Mouse (Mus musculus) embryonic facial prominence, embryonic 12.5 days (tissue): Measurements from ENCODE around the gene Clcn6. TPM values are rescaled to one million over a fixed set of nuclear protein-coding genes. Genes with fewer than 3 reads are reported as not detected.

Experiments used
- ATAC-seq: fragments of 200-750 bp; cut with Nextera tagmentation; 2 replicates; pipeline ENCODE4 v1.8.0; 2017; ENCODE audit not compliant: insufficient number of reproducible peaks, insufficient read depth, low FRiP score, low TSS enrichment
- H3K27ac ChIP-seq: fragments of 300-500 bp; sonication (generic); 2 replicates; pipeline ENCODE4 v1.5.1; 2016; ENCODE audit warnings: mild to moderate bottlenecking
- H3K27me3 ChIP-seq: fragments of 300-500 bp; sonication (generic); 2 replicates; pipeline ENCODE4 v1.6.1; 2016; ENCODE audit warnings: mild to moderate bottlenecking, moderate library complexity
- H3K36me3 ChIP-seq: fragments of 300-500 bp; sonication (generic); 2 replicates; pipeline ENCODE4 v1.6.1; 2016; ENCODE audit warnings: mild to moderate bottlenecking
- H3K4me1 ChIP-seq: fragments of 300-500 bp; sonication (generic); 2 replicates; pipeline ENCODE4 v1.6.1; 2016
- H3K4me2 ChIP-seq: fragments of 300-500 bp; sonication (generic); replicated peaks from 2 replicates; pipeline ENCODE4 v1.6.1; 2016; ENCODE audit warnings: mild to moderate bottlenecking, moderate library complexity
- H3K4me3 ChIP-seq: fragments of 300-500 bp; sonication (generic); 2 replicates; pipeline ENCODE4 v1.5.1; 2016; ENCODE audit warnings: mild to moderate bottlenecking
- H3K9ac ChIP-seq: fragments of 300-500 bp; sonication (generic); 2 replicates; pipeline ENCODE4 v1.6.1; 2016; ENCODE audit warnings: mild to moderate bottlenecking, moderate library complexity
- H3K9me3 ChIP-seq: fragments of 300-500 bp; sonication (generic); 2 replicates; pipeline ENCODE4 v1.6.1; 2016; ENCODE audit warnings: mild to moderate bottlenecking, moderate library complexity
- WGBS: fragments of 180-500 bp; shearing (Covaris S2); methylation state at CpG from one replicate; pipeline ENCODE4 v1.1.7; 2016; 5-methylcytosine and 5-hydroxymethylcytosine counted together
- polyA plus RNA-seq: library from polyadenylated mRNA; unstranded; fragments of >200 nt; fragmentation: Nextera tagmentation; extraction: Ambion mirVana; gene quantifications from 2 replicates; pipeline ENCODE4 v1.2.1, GENCODE M21; 2016

Clcn6 gene
- 10.5 and 10.6 TPM in 2 replicates for polyA plus RNA-seq

- Histone ChIP-seq H3K4me3 (peak within 1 kb of the TSS; percentile 78), H3K27ac (peak within 1 kb of the TSS; percentile 75), H3K9ac (peak within 1 kb of the TSS; percentile 72), H3K9me3 (no peaks in the 10 kb centered on the region), H3K27me3 (no peaks in the 10 kb centered on the region), H3K36me3 (peaks cover 22% of the 10 kb centered on the region), H3K4me1 (peaks cover 43% of the 10 kb centered on the region), H3K4me2 (peak within 1 kb of the TSS; percentile 89)
- peak; percentile 86 for ATAC-seq
- under 1% methylated on average over 54 of the region's 54 CpGs for WGBS
Measured at GRCm38 (mm10) chr4:148038600-148039253, at the start of gene Clcn6, which contains the start of gene Mthfr. Gene Clcn6 (minus strand): TSS chr4:148038821. Gene Mthfr (plus strand): TSS chr4:148039077.

- peaks cover 30% of the 10 kb centered on the region; the same call in 1 of the 2 replicates for H3K4me1 ChIP-seq
- peak within 1 kb of the TSS; percentile 88 for H3K4me2 ChIP-seq
- peak within 1 kb of the TSS; percentile 79 for H3K4me3 ChIP-seq
- 5% methylated on average over 34 of the region's 34 CpGs for WGBS
- H3K36me3 ChIP-seq: no peaks in the 10 kb centered on the region
- peak; percentile 80 for ATAC-seq
- H3K9ac ChIP-seq: peak within 1 kb of the TSS; percentile 80
- no peaks in the 10 kb centered on the region for H3K27me3 ChIP-seq
- H3K9me3 ChIP-seq: no peaks in the 10 kb centered on the region
- H3K27ac ChIP-seq: peak within 1 kb of the TSS; percentile 60
Measured at GRCm38 (mm10) chr4:148087907-148088527, 49.4 kb upstream of the Clcn6 start, which contains the start of gene Agtrap. Gene Agtrap (minus strand): TSS chr4:148088031.

- peak overlapping the region; percentile 88 for H3K4me2 ChIP-seq
- no peak overlapping the region for H3K27ac ChIP-seq
- H3K4me1 ChIP-seq: peaks cover 30% of the 10 kb centered on the region; the same call in 1 of the 2 replicates
- no peaks in the 10 kb centered on the region for H3K9me3 ChIP-seq
- 5% methylated on average over 30 of the region's 30 CpGs for WGBS
- H3K4me3 ChIP-seq: peak overlapping the region; percentile 79
- peak overlapping the region; percentile 80 for H3K9ac ChIP-seq
- peak; percentile 38; the same call in 1 of the 2 replicates for ATAC-seq
- H3K27me3 ChIP-seq: no peaks in the 10 kb centered on the region
- no peaks in the 10 kb centered on the region for H3K36me3 ChIP-seq
Measured at GRCm38 (mm10) chr4:148087091-148087906, 48.7 kb upstream of the Clcn6 start.

GRCm38 (mm10) chr4:148085907-148086305 lies 47.3 kb upstream of the Clcn6 start:
- WGBS: 69% methylated on average over 3 of the region's 3 CpGs
- Histone ChIP-seq H3K27ac (no peak overlapping the region), H3K4me3 (no peak overlapping the region), H3K4me2 (no peak overlapping the region), H3K9me3 (no peaks in the 10 kb centered on the region), H3K4me1 (peaks cover 30% of the 10 kb centered on the region; the same call in 1 of the 2 replicates), H3K36me3 (0 out of 2 replicates have a peak, but pooled peaks cover 5% of the 10 kb centered on the region), H3K9ac (no peak overlapping the region), H3K27me3 (no peaks in the 10 kb centered on the region)
- ATAC-seq: no peak

- ATAC-seq: no peak
- H3K4me2 ChIP-seq: no peak overlapping the region
- H3K36me3 ChIP-seq: peaks cover 7% of the 10 kb centered on the region; the same call in 1 of the 2 replicates
- H3K4me3 ChIP-seq: no peak overlapping the region
- H3K4me1 ChIP-seq: peaks cover 30% of the 10 kb centered on the region; the same call in 1 of the 2 replicates
- no peak overlapping the region for H3K9ac ChIP-seq
- WGBS: 26% methylated on average over 10 of the region's 10 CpGs
- no peaks in the 10 kb centered on the region for H3K9me3 ChIP-seq
- H3K27me3 ChIP-seq: no peaks in the 10 kb centered on the region
- no peak overlapping the region for H3K27ac ChIP-seq
Measured at GRCm38 (mm10) chr4:148085131-148085906, 46.7 kb upstream of the Clcn6 start.

GRCm38 (mm10) chr4:148084261-148084714 lies 45.7 kb upstream of the Clcn6 start:
- no peak for ATAC-seq
- Histone ChIP-seq H3K27me3 (no peaks in the 10 kb centered on the region), H3K4me1 (peaks cover 30% of the 10 kb centered on the region; the same call in 1 of the 2 replicates), H3K36me3 (peaks cover 18% of the 10 kb centered on the region; the same call in 1 of the 2 replicates), H3K9me3 (no peaks in the 10 kb centered on the region), H3K4me2 (no peak overlapping the region), H3K4me3 (no peak overlapping the region), H3K27ac (no peak overlapping the region), H3K9ac (no peak overlapping the region)
- WGBS: 17% methylated on average over 8 of the region's 8 CpGs

- H3K27ac ChIP-seq: no peak overlapping the region
Measured at GRCm38 (mm10) chr4:148083176-148083899, 44.7 kb upstream of the Clcn6 start.

GRCm38 (mm10) chr4:148082257-148083044 lies 43.8 kb upstream of the Clcn6 start:
- H3K27me3 ChIP-seq: no peaks in the 10 kb centered on the region
- no peak overlapping the region for H3K9ac ChIP-seq
- H3K4me1 ChIP-seq: peaks cover 26% of the 10 kb centered on the region; the same call in 1 of the 2 replicates
- no peaks in the 10 kb centered on the region for H3K9me3 ChIP-seq
- no peak overlapping the region for H3K4me3 ChIP-seq
- ATAC-seq: 0 out of 2 replicates have a peak, but pooled peaks have one; percentile 8
- no peak overlapping the region for H3K4me2 ChIP-seq
- peaks cover 18% of the 10 kb centered on the region; the same call in 1 of the 2 replicates for H3K36me3 ChIP-seq
- H3K27ac ChIP-seq: no peak overlapping the region
- 54% methylated on average over 12 of the region's 12 CpGs for WGBS

More at GRCm38 (mm10) chr4:148083176-148083899, 44.7 kb upstream of the Clcn6 start:
- Histone ChIP-seq H3K9me3 (no peaks in the 10 kb centered on the region), H3K36me3 (peaks cover 18% of the 10 kb centered on the region; the same call in 1 of the 2 replicates), H3K4me1 (peaks cover 30% of the 10 kb centered on the region; the same call in 1 of the 2 replicates), H3K27me3 (no peaks in the 10 kb centered on the region), H3K4me2 (no peak overlapping the region), H3K9ac (no peak overlapping the region), H3K4me3 (no peak overlapping the region)
- no peak for ATAC-seq
- WGBS: 48% methylated on average over 21 of the region's 21 CpGs

- H3K4me2 ChIP-seq: no peak overlapping the region
- H3K4me1 ChIP-seq: peaks cover 16% of the 10 kb centered on the region; the same call in 1 of the 2 replicates
- H3K27ac ChIP-seq: no peak overlapping the region
- no peaks in the 10 kb centered on the region for H3K9me3 ChIP-seq
- 91% methylated on average over 10 of the region's 10 CpGs for WGBS
- no peaks in the 10 kb centered on the region for H3K27me3 ChIP-seq
- H3K36me3 ChIP-seq: peaks cover 18% of the 10 kb centered on the region; the same call in 1 of the 2 replicates
- H3K4me3 ChIP-seq: no peak overlapping the region
- ATAC-seq: no peak
- H3K9ac ChIP-seq: no peak overlapping the region
Measured at GRCm38 (mm10) chr4:148081201-148081600, 42.6 kb upstream of the Clcn6 start.
